Comparison of ENCODE assay signal across 8 mouse cellular contexts in genomic region chr6:50412174-50412573, GRCm38 (mm10). TPM values are rescaled to one million over a fixed set of nuclear protein-coding genes. Genes with fewer than 3 reads are reported as not detected.
DNase-seq lines count a peak whose midpoint lies in the region; ATAC-seq and TF ChIP-seq lines count a peak whose summit lies in the region.

No protein-coding gene starts in this region.

- intact Hi-C loops in left cerebral cortex, postnatal 36 days (cut with DNase I): loop anchor here (5.0 kb wide), 2 partner anchors 40 to 115 kb away; no protein-coding TSS in a partner anchor

- H3K27ac ChIP-seq in lung, embryonic 14.5 days (ENCODE audit: low read depth): no peak overlapping the region
- no peak overlapping the region for H3K27ac ChIP-seq in cerebellum, adult 2 months (ENCODE audit: insufficient read depth, low read length)
- H3K27ac ChIP-seq in intestine, postnatal 0 days (ENCODE audit: low read depth, low read length): no peak overlapping the region

- H3K4me2 ChIP-seq in lung, embryonic 14.5 days: no peak overlapping the region
- H3K4me2 ChIP-seq in intestine, postnatal 0 days (replicated peaks; ENCODE audit: low read depth): no peak overlapping the region

- H3K9ac ChIP-seq in lung, embryonic 14.5 days: no peak overlapping the region
- no peak overlapping the region for H3K9ac ChIP-seq in intestine, postnatal 0 days (ENCODE audit: low read depth, low read length)

- ATAC-seq in lung, embryonic 14.5 days (ENCODE audit: insufficient read depth): no peak
- no peak for ATAC-seq in intestine, postnatal 0 days
- ATAC-seq in erythroid progenitor cell, adult 5-6 weeks (replicated peaks; ENCODE audit: low FRiP score, poor library complexity, severe bottlenecking): no peak

- no peaks in the 10 kb centered on the region for H3K27me3 ChIP-seq in lung, embryonic 14.5 days (ENCODE audit: insufficient read depth, low read length)
- H3K27me3 ChIP-seq in cerebellum, adult 2 months (ENCODE audit: control insufficient read depth, insufficient read depth, low read length): no peaks in the 10 kb centered on the region
- no peaks in the 10 kb centered on the region for H3K27me3 ChIP-seq in intestine, postnatal 0 days (replicated peaks; ENCODE audit: control insufficient read depth, insufficient read depth, low read length)

- no peaks in the 10 kb centered on the region for H3K4me1 ChIP-seq in lung, embryonic 14.5 days (ENCODE audit: insufficient read depth)
- no peaks in the 10 kb centered on the region for H3K4me1 ChIP-seq in lung, adult 2 months (ENCODE audit: control insufficient read depth, insufficient read depth, low read length)
- peaks cover 14% of the 10 kb centered on the region for H3K4me1 ChIP-seq in cerebellum, adult 2 months (ENCODE audit: control insufficient read depth, insufficient read depth, low read length)
- no peaks in the 10 kb centered on the region for H3K4me1 ChIP-seq in intestine, postnatal 0 days (replicated peaks; ENCODE audit: control insufficient read depth, insufficient read depth, low read length)

- H3K4me3 ChIP-seq in lung, embryonic 14.5 days (ENCODE audit: low read depth, low read length): no peak overlapping the region
- H3K4me3 ChIP-seq in lung, adult 2 months (replicated peaks; ENCODE audit: extremely low read depth, low read depth, low read length): no peak overlapping the region
- no peak overlapping the region for H3K4me3 ChIP-seq in cerebellum, adult 2 months (replicated peaks; ENCODE audit: insufficient read depth, low read depth, low read length)
- no peak overlapping the region for H3K4me3 ChIP-seq in intestine, postnatal 0 days (ENCODE audit: low read depth, low read length)

- WGBS in lung, embryonic 14.5 days: 17% methylated on average over 4 of the region's 4 CpGs
- WGBS in lung, adult 2 months: 16% methylated on average over 4 of the region's 4 CpGs
- WGBS in cerebellum, adult 2 months: 7% methylated on average over 4 of the region's 4 CpGs
- WGBS in intestine, postnatal 0 days: 16% methylated on average over 4 of the region's 4 CpGs

- H3K9me3 ChIP-seq in lung, embryonic 14.5 days (ENCODE audit: low read depth, low read length): no peaks in the 10 kb centered on the region
- H3K9me3 ChIP-seq in intestine, postnatal 0 days (ENCODE audit: control insufficient read depth): no peaks in the 10 kb centered on the region

- no peaks in the 10 kb centered on the region for H3K36me3 ChIP-seq in lung, embryonic 14.5 days (ENCODE audit: insufficient read depth)
- no peaks in the 10 kb centered on the region for H3K36me3 ChIP-seq in intestine, postnatal 0 days (ENCODE audit: control insufficient read depth, insufficient read depth)

- DNase-seq in lung, embryonic 14.5 days: peak; percentile 7
- no peak for DNase-seq in lung, adult 2 months
- peak; percentile 55 to 78 for DNase-seq in cerebellum, adult 2 months
- peak; percentile 27 to 31 for DNase-seq in frontal cortex, postnatal 14 days (ENCODE audit: low spot score in 2 of 2)
- peak; percentile 50 to 73 for DNase-seq in left cerebral cortex, postnatal 36 days (ENCODE audit: low spot score in 2 of 2)
- no peak for DNase-seq in spleen, postnatal 10 days (ENCODE audit: low spot score in 2 of 2)

- TF ChIP-seq CTCF in lung, embryonic 14.5 days (IDR thresholded peaks at IDR 0.05; ENCODE audit: low read depth): no peak
- no peak for TF ChIP-seq CTCF in lung, adult 2 months (IDR thresholded peaks at IDR 0.05; ENCODE audit: insufficient read depth, low read length)
- TF ChIP-seq CTCF in cerebellum, adult 2 months (IDR thresholded peaks at IDR 0.05; ENCODE audit: borderline replicate concordance, insufficient read depth, low read depth, low read length): no peak
- TF ChIP-seq CTCF in intestine, postnatal 0 days (IDR thresholded peaks at IDR 0.05; ENCODE audit: low read depth): no peak

- no peak for TF ChIP-seq POLR2A in lung, adult 2 months (IDR thresholded peaks at IDR 0.05; ENCODE audit: borderline replicate concordance, extremely low read depth, low read depth, low read length)
- TF ChIP-seq POLR2A in cerebellum, adult 2 months (IDR thresholded peaks at IDR 0.05; ENCODE audit: borderline replicate concordance, insufficient read depth, low read length): no peak

RNA-seq across cellular contexts. Expression of gene Osbpl3, which starts 43.8 kb away (rescaled TPM):
- polyA plus RNA-seq in lung, embryonic 14.5 days (2014; fragmentation: Nextera tagmentation; extraction: Ambion mirVana): 4.1 and 5.7 TPM in 2 replicates
- 4.1 and 6.7 TPM in 2 replicates for polyA plus RNA-seq in lung, adult 2 months (2012; rRNA removed)
- 9.6 and 11.4 TPM in 2 replicates for polyA plus RNA-seq in cerebellum, adult 2 months (2012; rRNA removed)
- 10 to 100 TPM; 34.2 to 41.6 TPM for total RNA-seq in left cerebral cortex, postnatal 36 days (2021)
- 12.5 and 13.6 TPM in 2 replicates for polyA plus RNA-seq in intestine, postnatal 0 days (2015; fragmentation: Nextera tagmentation; extraction: Ambion mirVana)
- total RNA-seq in erythroid progenitor cell, adult 5-6 weeks (2015; ENCODE audit: low replicate concordance): 0.36 and 0.42 TPM in 2 replicates
- total RNA-seq in erythroid progenitor cell, adult 5-6 weeks (2017; ENCODE audit: low replicate concordance): 0.83 and 3.3 TPM in 2 replicates

Comparison
In these comparisons a context has a peak if more than half of its experiments do, and no peak if none do; other contexts are left out.
1. DNase-seq: peak in lung, embryonic 14.5 days (single experiment), cerebellum, adult 2 months (2 of 2), frontal cortex, postnatal 14 days (2 of 2) and left cerebral cortex, postnatal 36 days (2 of 2); none in lung, adult 2 months (single experiment) and spleen, postnatal 10 days (0 of 2).